Mouse (Mus musculus) spleen, adult 2 months (tissue): ENCODE data around the gene Vash1. TPM values are rescaled to one million over a fixed set of nuclear protein-coding genes. Genes with fewer than 3 reads are reported as not detected.

Source experiments
- DNase-seq, 2 experiments: peaks; one replicate each; pipeline versions ENCODE4 v3.0.0 to v3.0.0-alpha.2; 2012 to 2021; ENCODE audit warnings: low spot score in 2 of 2, low read depth in 1 of 2
- H3K27ac ChIP-seq: fragments of 200-500 bp; 2 replicates; pipeline ENCODE4 v1.5.1; 2012; ENCODE audit warnings: low read length, inconsistent platforms; ENCODE audit not compliant: insufficient read depth
- H3K27me3 ChIP-seq: fragments of 200-500 bp; 2 replicates; pipeline ENCODE4 v1.6.1; 2012; ENCODE audit warnings: mild to moderate bottlenecking, moderate library complexity, low read length, inconsistent platforms; ENCODE audit not compliant: control insufficient read depth, insufficient read depth
- H3K36me3 ChIP-seq: fragments of 200-500 bp; 2 replicates; pipeline ENCODE4 v1.6.1; 2012; ENCODE audit warnings: mild to moderate bottlenecking, low read length, inconsistent platforms; ENCODE audit not compliant: control insufficient read depth, insufficient read depth
- H3K4me1 ChIP-seq: fragments of 200-500 bp; 2 replicates; pipeline ENCODE4 v1.6.1; 2011; ENCODE audit warnings: inconsistent platforms; ENCODE audit not compliant: control insufficient read depth, insufficient read depth, insufficient read length
- H3K4me3 ChIP-seq: fragments of 200-500 bp; 2 replicates; pipeline ENCODE4 v1.5.1; 2011; ENCODE audit warnings: mild to moderate bottlenecking, inconsistent platforms; ENCODE audit not compliant: insufficient read depth, insufficient read length; ENCODE audit errors: extremely low read depth
- CTCF ChIP-seq: fragments of 200-500 bp; IDR thresholded peaks from 2 replicates; pipeline ENCODE4 v1.5.1; 2011; ENCODE audit warnings: mild to moderate bottlenecking, inconsistent platforms; ENCODE audit not compliant: insufficient read depth, insufficient read length, insufficient replicate concordance; ENCODE audit errors: extremely low read depth
- POLR2A ChIP-seq: fragments of 200-500 bp; IDR thresholded peaks from 2 replicates; pipeline ENCODE4 v1.6.1; 2011; ENCODE audit warnings: low read depth, low read length, inconsistent platforms
- WGBS: fragments of 180-500 bp; shearing (Covaris S2); methylation state at CpG from one replicate; pipeline ENCODE4 v1.1.7; 2018; 5-methylcytosine and 5-hydroxymethylcytosine counted together
- polyA plus RNA-seq: library from polyadenylated mRNA; depleted of rRNA; stranded (reverse); fragments of >200 nt; gene quantifications from 2 replicates; pipeline ENCODE4 v1.2.3, GENCODE M21; 2012

Gene Vash1
- polyA plus RNA-seq, 1 experiment: 1.1 TPM

GRCm38 (mm10) chr12:86647736-86648135 is 30.8 kb upstream of the Vash1 start:
- H3K4me1 ChIP-seq: no peaks in the 10 kb centered on the region
- no peaks in the 10 kb centered on the region for H3K27me3 ChIP-seq
- H3K4me3 ChIP-seq: no peak overlapping the region
- WGBS: 88% methylated on average over 5 of the region's 5 CpGs
- TF ChIP-seq CTCF: no peak
- TF ChIP-seq POLR2A: no peak
- no peak overlapping the region for H3K27ac ChIP-seq
- H3K36me3 ChIP-seq: no peaks in the 10 kb centered on the region
- no peak for DNase-seq

GRCm38 (mm10) chr12:86648489-86648888 is 30.0 kb upstream of the Vash1 start:
- no peak for TF ChIP-seq CTCF
- TF ChIP-seq POLR2A: no peak
- Histone ChIP-seq H3K27me3 (no peaks in the 10 kb centered on the region), H3K4me3 (no peak overlapping the region), H3K36me3 (no peaks in the 10 kb centered on the region), H3K27ac (no peak overlapping the region), H3K4me1 (no peaks in the 10 kb centered on the region)
- no peak for DNase-seq
- WGBS: 55% methylated on average over 3 of the region's 3 CpGs

GRCm38 (mm10) chr12:86651301-86651860 is 27.1 kb upstream of the Vash1 start:
- WGBS: 93% methylated on average over 8 of the region's 8 CpGs
- Histone ChIP-seq H3K27ac (no peak overlapping the region), H3K27me3 (no peaks in the 10 kb centered on the region), H3K4me1 (no peaks in the 10 kb centered on the region), H3K4me3 (no peak overlapping the region), H3K36me3 (no peaks in the 10 kb centered on the region)
- no peak for DNase-seq
- TF ChIP-seq POLR2A (no peak), CTCF (no peak)

GRCm38 (mm10) chr12:86652570-86653041 is 25.9 kb upstream of the Vash1 start:
- WGBS: 57% methylated on average over 4 of the region's 4 CpGs
- H3K4me3 ChIP-seq: no peak overlapping the region
- no peaks in the 10 kb centered on the region for H3K27me3 ChIP-seq
- TF ChIP-seq CTCF (no peak), POLR2A (no peak)
- H3K27ac ChIP-seq: no peak overlapping the region
- no peaks in the 10 kb centered on the region for H3K4me1 ChIP-seq
- no peaks in the 10 kb centered on the region for H3K36me3 ChIP-seq
- DNase-seq: no peak

- Histone ChIP-seq H3K27ac (no peak overlapping the region), H3K27me3 (no peaks in the 10 kb centered on the region), H3K4me3 (no peak overlapping the region), H3K36me3 (no peaks in the 10 kb centered on the region), H3K4me1 (no peaks in the 10 kb centered on the region)
- 8% methylated on average over 6 of the region's 6 CpGs for WGBS
- TF ChIP-seq CTCF: no peak
- no peak for TF ChIP-seq POLR2A
- no peak for DNase-seq
Measured at GRCm38 (mm10) chr12:86659447-86659968, 19.0 kb upstream of the Vash1 start.

- Histone ChIP-seq H3K36me3 (no peaks in the 10 kb centered on the region), H3K4me3 (no peak overlapping the region), H3K4me1 (no peaks in the 10 kb centered on the region), H3K27ac (no peak overlapping the region), H3K27me3 (no peaks in the 10 kb centered on the region)
- TF ChIP-seq CTCF (no peak), POLR2A (no peak)
- 85% methylated on average over 2 of the region's 2 CpGs for WGBS
- DNase-seq: no peak
Measured at GRCm38 (mm10) chr12:86660466-86660865, 18.0 kb upstream of the Vash1 start.

- DNase-seq: no peak
- H3K4me3 ChIP-seq: no peak overlapping the region
- WGBS: 49% methylated on average over 3 of the region's 3 CpGs
- H3K36me3 ChIP-seq: no peaks in the 10 kb centered on the region
- H3K27me3 ChIP-seq: no peaks in the 10 kb centered on the region
- TF ChIP-seq CTCF (no peak), POLR2A (no peak)
- no peak overlapping the region for H3K27ac ChIP-seq
- H3K4me1 ChIP-seq: no peaks in the 10 kb centered on the region
Measured at GRCm38 (mm10) chr12:86665656-86666055, 12.8 kb upstream of the Vash1 start.
